9 mouse cellular contexts compared by ENCODE assay signal in genomic region chr7:78989751-78990206, GRCm38 (mm10).
DNase-seq lines count a peak whose midpoint lies in the region.
"Had no signal": no experiment of that assay in that cellular context is flagged by ENCODE, and none has a peak within 500 bp of the region (broad histone marks: within the 10 kb centered on the region; RNA-seq: fewer than 3 reads in every experiment).

No protein-coding gene starts in this region.

- peak; percentile 61 for DNase-seq in heart, adult 11 months
- DNase-seq in heart, adult 18-20 months, result no peak
- DNase-seq in testis, postnatal 10 days (ENCODE audit: low spot score), result peak; percentile 9
- no peak for DNase-seq in testis, postnatal 14 days (ENCODE audit: low spot score)
- peak; percentile 4 for DNase-seq in mesoderm, embryonic 11.5 days (ENCODE audit: low read depth, low spot score)
- no peak for DNase-seq in ovary, postnatal 10 days (ENCODE audit: low spot score)
- DNase-seq in c-Kit-positive CD71-positive TER-119-positive erythroid progenitor cells, embryonic 14.5 days (ENCODE audit: low spot score), result no peak
- no peak for DNase-seq in gastrocnemius, postnatal 4 days (ENCODE audit: low spot score in 2 of 2)
- DNase-seq: cerebellum, adult 8-10 months had no signal

Comparison
In these comparisons a context has a peak if more than half of its experiments do, and no peak if none do; other contexts are left out.
1. DNase-seq: peak in heart, adult 11 months (single experiment), testis, postnatal 10 days (single experiment) and mesoderm, embryonic 11.5 days (single experiment); none in heart, adult 18-20 months (0 of 2), testis, postnatal 14 days (single experiment), ovary, postnatal 10 days (single experiment), c-Kit-positive CD71-positive TER-119-positive erythroid progenitor cells, embryonic 14.5 days (single experiment) and gastrocnemius, postnatal 4 days (0 of 2).